Mouse (Mus musculus) forebrain, postnatal 0 days (tissue): ENCODE results near the gene Gmpr. TPM values are rescaled to one million over a fixed set of nuclear protein-coding genes. Genes with fewer than 3 reads are reported as not detected.

ENCODE experiments used
- ATAC-seq: fragments of 200-750 bp; cut with Nextera tagmentation; 2 replicates; pipeline ENCODE4 v1.8.0; 2017; ENCODE audit warnings: mild to moderate bottlenecking, moderate library complexity
- DNase-seq: peaks from one replicate; pipeline ENCODE4 v3.0.0-alpha.2; 2015
- H3K27ac ChIP-seq: fragments of 300-500 bp; sonication (generic); 2 replicates; pipeline ENCODE4 v1.5.1; 2014; ENCODE audit warnings: low read depth, mild to moderate bottlenecking, antibody characterized with exemption, low read length, moderate library complexity, mixed read lengths
- H3K27me3 ChIP-seq: fragments of 300-500 bp; sonication (generic); 2 replicates; pipeline ENCODE4 v1.6.1; 2014; ENCODE audit warnings: mild to moderate bottlenecking, low read length, mixed read lengths; ENCODE audit not compliant: insufficient read depth
- H3K36me3 ChIP-seq: fragments of 300-500 bp; sonication (generic); 2 replicates; pipeline ENCODE4 v1.6.1; 2014; ENCODE audit warnings: mild to moderate bottlenecking, moderate library complexity; ENCODE audit not compliant: insufficient read depth
- H3K4me1 ChIP-seq: fragments of 300-500 bp; sonication (generic); 2 replicates; pipeline ENCODE4 v1.6.1; 2014; ENCODE audit warnings: antibody characterized with exemption; ENCODE audit not compliant: insufficient read depth
- H3K4me2 ChIP-seq: fragments of 300-500 bp; sonication (generic); 2 replicates; pipeline ENCODE4 v1.6.1; 2014; ENCODE audit warnings: low read depth, mild to moderate bottlenecking, moderate library complexity
- H3K4me3 ChIP-seq: fragments of 300-500 bp; sonication (generic); 2 replicates; pipeline ENCODE4 v1.5.1; 2014; ENCODE audit warnings: low read depth, low read length, mixed read lengths
- H3K9ac ChIP-seq: fragments of 300-500 bp; sonication (generic); 2 replicates; pipeline ENCODE4 v1.6.1; 2014; ENCODE audit warnings: mild to moderate bottlenecking
- H3K9me3 ChIP-seq: fragments of 300-500 bp; sonication (generic); 2 replicates; pipeline ENCODE4 v1.6.1; 2016; ENCODE audit warnings: low read length
- CTCF ChIP-seq: sonication (generic); IDR thresholded peaks from 2 replicates; pipeline ENCODE4 v1.5.1; 2016; ENCODE audit warnings: antibody characterized with exemption, control low read depth, low read depth
- WGBS: fragments of 180-500 bp; shearing (Covaris S2); extraction: QIAGEN DNeasy Blood & Tissue Kit; methylation state at CpG from one replicate; pipeline ENCODE4 v1.1.7; 2014; 5-methylcytosine and 5-hydroxymethylcytosine counted together
- polyA plus RNA-seq: library from polyadenylated mRNA; unstranded; fragments of >200 nt; fragmentation: Nextera tagmentation; extraction: Ambion mirVana; gene quantifications from 2 replicates; pipeline ENCODE4 v1.2.1, GENCODE M21; 2015
- total RNA-seq: library from RNA; depleted of rRNA; stranded (reverse); fragments of >200 nt; gene quantifications from 2 replicates; pipeline ENCODE4 v1.2.3, GENCODE M21; 2014

Gmpr gene
- total and polyA plus RNA-seq, 2 experiments from 2014 or later = 23.8 to 40.8 TPM

- 26% methylated on average over 7 of the region's 7 CpGs for WGBS
- peak; percentile 58 for ATAC-seq
Measured at GRCm38 (mm10) chr13:45526230-45526629, 19.0 kb downstream of the Gmpr start.

GRCm38 (mm10) chr13:45527232-45527964 lies 20.2 kb downstream of the Gmpr start:
- ATAC-seq = no peak
- 96% methylated on average over 11 of the region's 11 CpGs for WGBS
- Histone ChIP-seq H3K4me2 (no peak overlapping the region), H3K4me3 (no peak overlapping the region), H3K9ac (no peak overlapping the region), H3K36me3 (0 out of 2 replicates have a peak, but pooled peaks cover 3% of the 10 kb centered on the region), H3K27ac (no peak overlapping the region), H3K9me3 (no peaks in the 10 kb centered on the region), H3K4me1 (no peaks in the 10 kb centered on the region), H3K27me3 (no peaks in the 10 kb centered on the region)
- no peak for TF ChIP-seq CTCF
- no peak for DNase-seq

More at GRCm38 (mm10) chr13:45526230-45526629, 19.0 kb downstream of the Gmpr start:
- Histone ChIP-seq H3K4me2 (no peak overlapping the region), H3K9ac (no peak overlapping the region), H3K4me3 (no peak overlapping the region), H3K27ac (no peak overlapping the region), H3K27me3 (no peaks in the 10 kb centered on the region), H3K36me3 (0 out of 2 replicates have a peak, but pooled peaks cover 3% of the 10 kb centered on the region), H3K4me1 (no peaks in the 10 kb centered on the region), H3K9me3 (no peaks in the 10 kb centered on the region)
- TF ChIP-seq CTCF = no peak
- DNase-seq = no peak

DNA sequence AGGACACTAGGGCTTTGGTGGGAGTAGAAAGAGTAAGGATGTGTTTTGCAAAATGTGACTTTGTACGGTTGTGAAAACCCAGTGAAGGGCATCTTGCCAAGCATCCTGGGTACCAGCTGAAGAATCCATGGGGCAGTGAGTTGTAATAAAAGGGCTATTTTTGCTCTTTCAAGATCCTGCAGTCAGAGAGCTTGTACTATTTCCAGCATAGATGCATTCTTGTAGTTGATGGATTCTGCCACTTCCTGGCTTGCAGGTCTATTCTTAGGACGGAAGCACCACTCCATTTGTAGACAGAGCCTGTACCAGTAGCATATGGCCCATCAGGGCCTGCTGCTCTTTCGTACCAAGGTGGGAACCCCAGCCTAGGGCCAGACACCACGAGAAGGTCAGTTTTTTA lies 21.5 kb downstream of the Gmpr start:
- Histone ChIP-seq H3K27ac (no peak overlapping the region), H3K9me3 (no peaks in the 10 kb centered on the region), H3K4me3 (no peak overlapping the region), H3K36me3 (no peaks in the 10 kb centered on the region), H3K9ac (no peak overlapping the region), H3K4me2 (no peak overlapping the region), H3K27me3 (no peaks in the 10 kb centered on the region), H3K4me1 (no peaks in the 10 kb centered on the region)
- ATAC-seq (no peak), DNase-seq (no peak)
- 69% methylated on average over 4 of the region's 4 CpGs for WGBS
- no peak for TF ChIP-seq CTCF

DNA sequence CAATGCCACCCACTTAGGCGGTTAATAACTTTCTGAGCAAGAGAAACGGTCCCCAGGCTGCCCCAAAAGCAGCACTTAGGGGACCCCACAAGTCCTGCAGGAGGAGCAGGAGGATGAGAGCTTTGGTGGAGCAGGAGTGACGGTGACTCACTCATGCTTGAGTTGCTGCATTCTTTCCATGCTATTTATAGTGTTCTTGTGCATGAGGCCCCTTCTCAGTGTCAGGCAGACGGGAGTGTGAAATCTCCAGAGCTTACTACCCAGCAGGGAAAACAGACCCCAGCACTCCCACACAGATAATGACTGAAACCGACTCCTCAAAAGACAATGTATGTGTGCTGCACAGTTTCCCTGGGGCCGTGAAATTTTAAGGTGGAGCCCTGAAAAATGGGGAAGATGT lies 23.5 kb downstream of the Gmpr start:
- TF ChIP-seq CTCF = no peak
- no peaks in the 10 kb centered on the region for H3K36me3 ChIP-seq
- H3K9ac ChIP-seq = no peak overlapping the region
- peak; percentile 25 for DNase-seq
- no peaks in the 10 kb centered on the region for H3K9me3 ChIP-seq
- no peak overlapping the region for H3K4me2 ChIP-seq
- peak; percentile 62 for ATAC-seq
- H3K27ac ChIP-seq = no peak overlapping the region
- no peak overlapping the region for H3K4me3 ChIP-seq
- no peaks in the 10 kb centered on the region for H3K27me3 ChIP-seq
- no peaks in the 10 kb centered on the region for H3K4me1 ChIP-seq
- 24% methylated on average over 6 of the region's 6 CpGs for whole genome bisulfite sequencing

DNA sequence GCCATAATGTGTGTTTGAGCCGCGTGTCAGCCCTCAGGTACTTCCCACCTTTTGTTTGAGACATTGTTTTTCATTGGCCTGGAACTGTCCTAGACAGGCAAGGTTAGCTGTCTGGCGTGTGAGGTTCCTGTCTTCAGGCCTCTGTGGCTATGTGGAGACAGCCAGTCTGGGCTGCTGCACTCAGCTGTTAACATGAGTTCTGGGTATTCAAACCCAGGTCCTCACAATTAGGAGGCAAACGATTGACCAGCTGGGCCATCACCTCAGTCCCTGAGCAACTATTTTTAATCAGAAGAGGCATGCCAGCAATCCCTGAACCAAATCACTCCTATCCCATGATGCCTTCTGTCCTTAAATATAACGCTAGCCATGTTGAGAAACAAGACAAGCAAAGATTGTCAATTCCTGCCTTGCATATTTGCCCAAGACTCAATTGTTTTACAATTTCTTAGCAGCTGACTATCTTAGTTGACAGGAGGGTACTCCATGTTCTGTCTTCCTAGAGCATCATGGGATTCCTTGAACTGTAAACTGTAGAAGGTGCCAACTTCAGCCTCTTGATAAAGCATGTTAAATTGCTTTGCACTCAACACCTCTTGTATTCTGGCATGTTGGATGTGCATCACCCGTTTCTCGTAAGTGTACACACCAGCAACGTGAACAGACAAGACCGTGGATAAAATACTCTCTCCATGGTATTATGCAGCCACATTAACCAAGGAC lies 28.6 kb downstream of the Gmpr start:
- Histone ChIP-seq H3K9ac (no peak overlapping the region), H3K27me3 (no peaks in the 10 kb centered on the region), H3K4me2 (no peak overlapping the region), H3K4me1 (0 out of 2 replicates have a peak, but pooled peaks cover 4% of the 10 kb centered on the region), H3K9me3 (no peaks in the 10 kb centered on the region), H3K36me3 (no peaks in the 10 kb centered on the region), H3K4me3 (no peak overlapping the region), H3K27ac (no peak overlapping the region)
- WGBS = 91% methylated on average over 9 of the region's 9 CpGs
- ATAC-seq = no peak
- no peak for DNase-seq
- no peak for TF ChIP-seq CTCF

DNA sequence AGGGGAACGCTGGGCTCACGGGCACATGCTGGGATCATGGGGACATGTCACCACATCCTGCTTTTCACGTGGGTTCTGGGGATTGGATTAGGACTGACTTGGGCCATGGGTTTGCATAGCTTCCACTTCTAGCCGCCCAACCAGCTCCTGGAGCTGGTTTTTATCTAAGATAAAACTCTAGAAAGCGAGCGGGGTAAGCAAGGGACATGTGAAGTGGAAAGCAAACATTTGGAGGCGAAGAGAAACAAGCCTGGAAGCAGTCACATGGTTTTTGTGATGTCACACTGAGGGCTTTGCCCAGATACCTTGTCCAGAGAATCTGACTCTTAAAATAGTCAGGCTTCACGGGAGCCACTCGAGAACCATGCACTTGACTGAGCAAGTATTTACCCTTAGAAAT lies 29.9 kb downstream of the Gmpr start:
- no peak overlapping the region for H3K4me2 ChIP-seq
- TF ChIP-seq CTCF = no peak
- H3K36me3 ChIP-seq = no peaks in the 10 kb centered on the region
- H3K4me1 ChIP-seq = 0 out of 2 replicates have a peak, but pooled peaks cover 4% of the 10 kb centered on the region
- no peak overlapping the region for H3K9ac ChIP-seq
- no peak overlapping the region for H3K4me3 ChIP-seq
- H3K9me3 ChIP-seq = no peaks in the 10 kb centered on the region
- H3K27ac ChIP-seq = no peak overlapping the region
- no peak for ATAC-seq
- WGBS = 85% methylated on average over 9 of the region's 9 CpGs
- no peaks in the 10 kb centered on the region for H3K27me3 ChIP-seq
- no peak for DNase-seq

DNA sequence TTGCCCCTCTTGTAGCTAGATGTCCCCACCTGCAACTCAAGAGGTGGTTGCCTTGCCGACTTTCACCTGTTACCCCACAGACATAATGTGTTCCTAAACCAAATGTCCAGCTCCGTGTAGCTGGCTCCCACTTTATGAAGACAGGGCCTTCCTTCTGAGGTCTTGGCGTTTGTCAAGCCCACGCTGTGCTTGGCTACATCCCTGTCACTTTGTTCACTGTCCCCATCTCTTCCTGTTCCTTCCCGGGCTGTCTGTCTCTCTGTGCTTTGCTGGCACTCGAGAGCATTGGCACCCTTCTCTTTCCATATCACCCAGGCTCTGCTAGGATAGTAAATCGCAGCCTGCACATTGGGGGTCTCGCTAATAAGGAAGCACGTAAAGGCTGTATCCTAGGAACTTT lies 30.8 kb downstream of the Gmpr start:
- ATAC-seq (no peak), DNase-seq (no peak)
- H3K27ac ChIP-seq = no peak overlapping the region
- H3K9me3 ChIP-seq = no peaks in the 10 kb centered on the region
- no peak for TF ChIP-seq CTCF
- H3K36me3 ChIP-seq = no peaks in the 10 kb centered on the region; the same call in 1 of the 2 replicates
- H3K4me2 ChIP-seq = no peak overlapping the region
- WGBS = 80% methylated on average over 9 of the region's 9 CpGs
- H3K4me3 ChIP-seq = no peak overlapping the region
- no peaks in the 10 kb centered on the region for H3K27me3 ChIP-seq
- 0 out of 2 replicates have a peak, but pooled peaks cover 4% of the 10 kb centered on the region for H3K4me1 ChIP-seq
- no peak overlapping the region for H3K9ac ChIP-seq
